Mouse (Mus musculus): ENCODE data around the gene Anks6. TPM values are rescaled to one million over a fixed set of nuclear protein-coding genes. Genes with fewer than 3 reads are reported as not detected.
A peak's percentile ranks its signal among the peaks of the same experiment; 100 is the strongest.
"Not testable (repeated sequence)": the region's sequence is repeated elsewhere in the genome, so short reads cannot be mapped to it uniquely, and the experiment has no call there.

The Anks6 gene
- polyA plus RNA-seq, 1 experiment = 0.92 TPM

GRCm38 (mm10) chr4:47083824-47084223, 26.6 kb upstream of the Anks6 start:
- no peaks in the 10 kb centered on the region; the same call in 1 of the 2 replicates for H3K4me1 ChIP-seq (ENCODE audit: control insufficient read depth, insufficient read depth, low read length)
- H3K4me3 ChIP-seq (replicated peaks; ENCODE audit: control insufficient read depth, low read depth, low read length) = no peak overlapping the region
- 83% methylated on average over 7 of the region's 7 CpGs for WGBS
- TF ChIP-seq POLR2A (IDR thresholded peaks at IDR 0.05; ENCODE audit: borderline replicate concordance, control insufficient read depth, low read depth, low read length) (no peak), CTCF (IDR thresholded peaks at IDR 0.05; ENCODE audit: control insufficient read depth, insufficient read depth, low read length) (no peak)
- H3K27ac ChIP-seq (ENCODE audit: control insufficient read depth, insufficient read depth, low read depth, low read length, poor library complexity) = no peak overlapping the region

- H3K4me3 ChIP-seq (replicated peaks; ENCODE audit: control insufficient read depth, low read depth, low read length) = peak overlapping the region; percentile 10
- no peak for TF ChIP-seq POLR2A (IDR thresholded peaks at IDR 0.05; ENCODE audit: borderline replicate concordance, control insufficient read depth, low read depth, low read length)
- no peak for TF ChIP-seq CTCF (IDR thresholded peaks at IDR 0.05; ENCODE audit: control insufficient read depth, insufficient read depth, low read length)
- H3K4me1 ChIP-seq (ENCODE audit: control insufficient read depth, insufficient read depth, low read length) = no peaks in the 10 kb centered on the region
- peak overlapping the region; percentile 65 for H3K27ac ChIP-seq (ENCODE audit: control insufficient read depth, insufficient read depth, low read depth, low read length, poor library complexity)
- 25% methylated on average over 4 of the region's 4 CpGs for WGBS
Observed at GRCm38 (mm10) chr4:47080647-47081010, 23.4 kb upstream of the Anks6 start.

GRCm38 (mm10) chr4:47079997-47080646, 22.9 kb upstream of the Anks6 start:
- WGBS = 34% methylated on average over 17 of the region's 17 CpGs
- H3K27ac ChIP-seq (ENCODE audit: control insufficient read depth, insufficient read depth, low read depth, low read length, poor library complexity) = peak overlapping the region; percentile 65
- TF ChIP-seq POLR2A (IDR thresholded peaks at IDR 0.05; ENCODE audit: borderline replicate concordance, control insufficient read depth, low read depth, low read length) (no peak), CTCF (IDR thresholded peaks at IDR 0.05; ENCODE audit: control insufficient read depth, insufficient read depth, low read length) (no peak)
- no peaks in the 10 kb centered on the region for H3K4me1 ChIP-seq (ENCODE audit: control insufficient read depth, insufficient read depth, low read length)
- H3K4me3 ChIP-seq (replicated peaks; ENCODE audit: control insufficient read depth, low read depth, low read length) = peak overlapping the region; percentile 21

- Histone ChIP-seq H3K27ac (ENCODE audit: control insufficient read depth, insufficient read depth, low read depth, low read length, poor library complexity) (no peak overlapping the region), H3K4me1 (ENCODE audit: control insufficient read depth, insufficient read depth, low read length) (no peaks in the 10 kb centered on the region), H3K4me3 (replicated peaks; ENCODE audit: control insufficient read depth, low read depth, low read length) (no peak overlapping the region)
- TF ChIP-seq POLR2A (IDR thresholded peaks at IDR 0.05; ENCODE audit: borderline replicate concordance, control insufficient read depth, low read depth, low read length) = no peak
- no peak for TF ChIP-seq CTCF (IDR thresholded peaks at IDR 0.05; ENCODE audit: control insufficient read depth, insufficient read depth, low read length)
- 26% methylated on average over 2 of the region's 2 CpGs for WGBS
Observed at GRCm38 (mm10) chr4:47075054-47075453, 17.8 kb upstream of the Anks6 start.

GRCm38 (mm10) chr4:47060900-47061299, 3.7 kb upstream of the Anks6 start:
- 67% methylated on average over 1 of the region's 1 CpGs for WGBS
- no peak for TF ChIP-seq POLR2A (IDR thresholded peaks at IDR 0.05; ENCODE audit: borderline replicate concordance, control insufficient read depth, low read depth, low read length)
- TF ChIP-seq CTCF (IDR thresholded peaks at IDR 0.05; ENCODE audit: control insufficient read depth, insufficient read depth, low read length) = no peak
- no peak overlapping the region for H3K4me3 ChIP-seq (replicated peaks; ENCODE audit: control insufficient read depth, low read depth, low read length)
- no peaks in the 10 kb centered on the region; the same call in 1 of the 2 replicates for H3K4me1 ChIP-seq (ENCODE audit: control insufficient read depth, insufficient read depth, low read length)
- no peak overlapping the region for H3K27ac ChIP-seq (ENCODE audit: control insufficient read depth, insufficient read depth, low read depth, low read length, poor library complexity)

- no peak overlapping the region for H3K27ac ChIP-seq (ENCODE audit: control insufficient read depth, insufficient read depth, low read depth, low read length, poor library complexity)
- WGBS = 33% methylated on average over 25 of the region's 25 CpGs
Observed at GRCm38 (mm10) chr4:47057510-47058325, 491 bp upstream of the Anks6 start.

GRCm38 (mm10) chr4:47055570-47056080, 1.6 kb downstream of the Anks6 start:
- TF ChIP-seq POLR2A (IDR thresholded peaks at IDR 0.05; ENCODE audit: borderline replicate concordance, control insufficient read depth, low read depth, low read length) (no peak), CTCF (IDR thresholded peaks at IDR 0.05; ENCODE audit: control insufficient read depth, insufficient read depth, low read length) (no peak)
- Histone ChIP-seq H3K4me1 (ENCODE audit: control insufficient read depth, insufficient read depth, low read length) (no peaks in the 10 kb centered on the region; the same call in 1 of the 2 replicates), H3K27ac (ENCODE audit: control insufficient read depth, insufficient read depth, low read depth, low read length, poor library complexity) (no peak overlapping the region), H3K4me3 (replicated peaks; ENCODE audit: control insufficient read depth, low read depth, low read length) (no peak overlapping the region)
- 90% methylated on average over 6 of the region's 6 CpGs for WGBS

More at GRCm38 (mm10) chr4:47057510-47058325, 491 bp upstream of the Anks6 start:
- peak overlapping the region; percentile 21 for H3K4me3 ChIP-seq (replicated peaks; ENCODE audit: control insufficient read depth, low read depth, low read length)
- no peaks in the 10 kb centered on the region; the same call in 1 of the 2 replicates for H3K4me1 ChIP-seq (ENCODE audit: control insufficient read depth, insufficient read depth, low read length)
- TF ChIP-seq CTCF (IDR thresholded peaks at IDR 0.05; ENCODE audit: control insufficient read depth, insufficient read depth, low read length) (no peak), POLR2A (IDR thresholded peaks at IDR 0.05; ENCODE audit: borderline replicate concordance, control insufficient read depth, low read depth, low read length) (no peak)

- 78% methylated on average over 9 of the region's 9 CpGs for WGBS
- not testable (repeated sequence) for H3K4me3 ChIP-seq (replicated peaks; ENCODE audit: control insufficient read depth, low read depth, low read length); H3K27ac ChIP-seq (ENCODE audit: control insufficient read depth, insufficient read depth, low read depth, low read length, poor library complexity); H3K4me1 ChIP-seq (ENCODE audit: control insufficient read depth, insufficient read depth, low read length)
Observed at GRCm38 (mm10) chr4:47055170-47055569, 2.1 kb downstream of the Anks6 start.
